Mouse (Mus musculus): ENCODE results near the gene Lsamp.

Gene Lsamp

GRCm38 (mm10) chr16:40290132-40290531 lies 306.0 kb downstream of the Lsamp start:
- DNase-seq = peak; percentile 25

GRCm38 (mm10) chr16:40294296-40294882 lies 310.2 kb downstream of the Lsamp start:
- no peak for DNase-seq

GRCm38 (mm10) chr16:40295240-40295639 lies 311.1 kb downstream of the Lsamp start:
- DNase-seq = no peak

- no peak for DNase-seq
Measured at GRCm38 (mm10) chr16:40307666-40308065, 323.5 kb downstream of the Lsamp start.

GRCm38 (mm10) chr16:40316199-40316598 lies 332.0 kb downstream of the Lsamp start:
- no peak for DNase-seq

GRCm38 (mm10) chr16:40324811-40325210 lies 340.6 kb downstream of the Lsamp start:
- DNase-seq = no peak

GRCm38 (mm10) chr16:40328249-40328820 lies 344.2 kb downstream of the Lsamp start:
- no peak for DNase-seq

GRCm38 (mm10) chr16:40369677-40370076 lies 385.5 kb downstream of the Lsamp start:
- DNase-seq = no peak

- no peak for DNase-seq
Measured at GRCm38 (mm10) chr16:40371291-40371690, 387.1 kb downstream of the Lsamp start.

GRCm38 (mm10) chr16:40375314-40375713 lies 391.2 kb downstream of the Lsamp start:
- no peak for DNase-seq

GRCm38 (mm10) chr16:40377129-40377799 lies 393.1 kb downstream of the Lsamp start:
- DNase-seq = no peak

- no peak for DNase-seq
Measured at GRCm38 (mm10) chr16:40392106-40392505, 407.9 kb downstream of the Lsamp start.

GRCm38 (mm10) chr16:40399531-40399930 lies 415.4 kb downstream of the Lsamp start:
- no peak for DNase-seq

GRCm38 (mm10) chr16:40434280-40434679 lies 450.1 kb downstream of the Lsamp start:
- no peak for DNase-seq

GRCm38 (mm10) chr16:40436415-40436814 lies 452.3 kb downstream of the Lsamp start:
- no peak for DNase-seq

- DNase-seq = no peak
Measured at GRCm38 (mm10) chr16:40437879-40438278, 453.7 kb downstream of the Lsamp start.

GRCm38 (mm10) chr16:40438876-40439275 lies 454.7 kb downstream of the Lsamp start:
- DNase-seq = no peak

GRCm38 (mm10) chr16:40446587-40446986 lies 462.4 kb downstream of the Lsamp start:
- DNase-seq = peak; percentile 54

- DNase-seq = peak; percentile 11
Measured at GRCm38 (mm10) chr16:40463411-40464058, 479.4 kb downstream of the Lsamp start.

GRCm38 (mm10) chr16:40466596-40466995 lies 482.4 kb downstream of the Lsamp start:
- peak; percentile 15 for DNase-seq

GRCm38 (mm10) chr16:40470946-40471345 lies 486.8 kb downstream of the Lsamp start:
- DNase-seq = no peak

GRCm38 (mm10) chr16:40471967-40472366 lies 487.8 kb downstream of the Lsamp start:
- no peak for DNase-seq

GRCm38 (mm10) chr16:40491606-40492005 lies 507.4 kb downstream of the Lsamp start:
- no peak for DNase-seq

Measured in right cerebral cortex, adult 18-20 months (tissue).